Mouse (Mus musculus): ENCODE results near the gene Rps6kb1.

- TF ChIP-seq CTCF (IDR thresholded peaks at IDR 0.05; ENCODE audit: low read depth), result no peak
- no peak for TF ChIP-seq EP300 (optimal IDR thresholded peaks at IDR 0.05)
Observed at GRCm38 (mm10) chr11:86542851-86543250, 1.8 kb downstream of the Rps6kb1 start.
